Mouse (Mus musculus) urinary bladder, postnatal 36 days (tissue): ENCODE data around the gene Fam216a.
A peak's percentile ranks its signal among the peaks of the same experiment; 100 is the strongest.

ENCODE experiments used
- DNase-seq, 2 experiments: peaks; one replicate each; pipeline ENCODE4 v3.0.0; 2022; ENCODE audit warnings: low spot score in 2 of 2, mixed read lengths in 1 of 2

The Fam216a gene

GRCm38 (mm10) chr5:122391178-122391785 lies 19.1 kb upstream of the Fam216a start:
- DNase-seq, result no peak

GRCm38 (mm10) chr5:122390671-122391070 lies 18.5 kb upstream of the Fam216a start:
- DNase-seq, result no peak

GRCm38 (mm10) chr5:122390006-122390405 lies 17.8 kb upstream of the Fam216a start:
- no peak for DNase-seq

GRCm38 (mm10) chr5:122379374-122380155 lies 7.4 kb upstream of the Fam216a start:
- peak; percentile 33 to 55 for DNase-seq

- no peak for DNase-seq
These were observed 6.0 kb upstream of the Fam216a start for GRCm38 (mm10) chr5:122378171-122378570.

- no peak for DNase-seq
These were observed 5.1 kb upstream of the Fam216a start for GRCm38 (mm10) chr5:122377101-122377833.

GRCm38 (mm10) chr5:122372878-122373277 lies 714 bp upstream of the Fam216a start:
- no peak for DNase-seq

GRCm38 (mm10) chr5:122371591-122372191 lies 473 bp downstream of the Fam216a start, which contains the start of gene Gpn3:
TSS of gene Gpn3 (plus strand) at chr5:122371876.
- no peak for DNase-seq

GRCm38 (mm10) chr5:122354492-122355067 lies 17.6 kb downstream of the Fam216a start:
- DNase-seq, result no peak

- DNase-seq, result peak; percentile 97 to 98
These were observed 18.2 kb downstream of the Fam216a start, which contains the start of the genes Rad9b and Vps29 for GRCm38 (mm10) chr5:122353807-122354491. TSS of gene Rad9b (minus strand) at chr5:122354233. TSS of gene Vps29 (plus strand) at chr5:122354369.

GRCm38 (mm10) chr5:122345777-122346176 lies 26.4 kb downstream of the Fam216a start:
- no peak for DNase-seq

- peak; percentile 71 to 73 for DNase-seq
These were observed 27.9 kb downstream of the Fam216a start for GRCm38 (mm10) chr5:122344260-122344659.

- no peak for DNase-seq
These were observed 28.4 kb downstream of the Fam216a start for GRCm38 (mm10) chr5:122343768-122344167.

GRCm38 (mm10) chr5:122342874-122343273 lies 29.3 kb downstream of the Fam216a start:
- DNase-seq, result no peak

- no peak for DNase-seq
These were observed 35.4 kb downstream of the Fam216a start for GRCm38 (mm10) chr5:122336554-122337294.

GRCm38 (mm10) chr5:122334682-122335081 lies 37.5 kb downstream of the Fam216a start:
- no peak for DNase-seq

GRCm38 (mm10) chr5:122330269-122330668 lies 41.9 kb downstream of the Fam216a start:
- DNase-seq, result no peak

- DNase-seq, result no peak
These were observed 44.9 kb downstream of the Fam216a start for GRCm38 (mm10) chr5:122327283-122327682.

- no peak for DNase-seq
These were observed 46.7 kb downstream of the Fam216a start for GRCm38 (mm10) chr5:122325477-122325876.
